Mouse (Mus musculus): Measurements from ENCODE around the gene Fos.

The Fos gene

DNA sequence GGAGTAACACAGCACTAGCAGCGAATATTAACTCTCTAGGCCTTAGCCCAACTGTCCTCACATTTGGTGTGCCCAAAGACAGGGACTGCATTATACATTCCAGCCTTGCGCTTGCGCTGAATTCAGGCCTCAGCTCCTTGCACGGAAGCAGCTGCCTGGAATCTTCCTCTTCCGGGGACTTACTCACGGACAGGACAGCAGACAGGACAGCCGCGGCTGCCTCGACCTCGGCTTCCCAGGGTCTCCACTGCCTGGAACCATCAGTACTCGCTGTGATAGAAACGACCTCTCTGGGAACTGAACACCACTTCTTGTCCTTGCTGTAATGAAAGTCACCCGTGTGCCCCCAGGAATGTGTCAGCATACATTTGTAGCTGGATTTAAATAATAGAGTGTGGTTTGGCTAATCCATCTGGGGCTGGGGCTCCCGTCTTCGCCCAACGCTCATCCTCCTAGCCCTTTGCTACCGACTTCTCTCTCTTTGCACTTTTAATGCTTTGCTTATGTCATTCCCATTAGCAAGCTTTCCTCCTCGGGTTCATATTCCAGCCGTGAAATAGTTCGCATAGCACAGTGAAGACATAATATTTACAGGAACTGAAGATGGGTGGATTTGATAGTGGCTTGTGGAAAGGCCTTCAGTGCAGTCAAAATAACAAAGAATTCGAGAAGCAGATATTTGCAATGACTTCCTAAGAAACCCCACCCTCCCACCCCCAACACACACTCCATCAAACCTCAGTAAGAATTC lies 11.6 kb upstream of the Fos start:
- no peak for DNase-seq (ENCODE audit: inconsistent age in 2 of 2, low spot score in 1 of 2)

DNA sequence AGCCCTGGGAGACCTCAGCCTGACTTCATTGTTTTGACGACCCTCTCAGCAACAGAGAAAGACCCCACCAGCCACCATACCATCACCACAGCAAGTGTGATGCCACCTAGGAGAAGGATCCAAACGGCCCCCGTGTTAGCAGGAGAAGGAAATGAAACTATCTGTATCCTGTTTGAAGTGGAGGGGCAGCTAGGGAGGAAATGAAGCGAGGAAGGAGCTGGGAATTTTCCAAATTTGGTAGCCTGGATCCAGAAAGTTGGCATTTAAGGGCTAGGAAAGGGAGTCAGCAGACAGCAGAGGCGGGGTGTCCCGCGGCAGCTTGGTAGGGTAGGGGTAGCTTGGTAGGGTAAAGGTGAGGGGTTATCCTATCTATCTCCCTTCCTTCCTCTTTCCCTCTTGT lies 10.9 kb upstream of the Fos start:
- DNase-seq (ENCODE audit: inconsistent age in 2 of 2, low spot score in 1 of 2) = peak; percentile 14 to 50

DNA sequence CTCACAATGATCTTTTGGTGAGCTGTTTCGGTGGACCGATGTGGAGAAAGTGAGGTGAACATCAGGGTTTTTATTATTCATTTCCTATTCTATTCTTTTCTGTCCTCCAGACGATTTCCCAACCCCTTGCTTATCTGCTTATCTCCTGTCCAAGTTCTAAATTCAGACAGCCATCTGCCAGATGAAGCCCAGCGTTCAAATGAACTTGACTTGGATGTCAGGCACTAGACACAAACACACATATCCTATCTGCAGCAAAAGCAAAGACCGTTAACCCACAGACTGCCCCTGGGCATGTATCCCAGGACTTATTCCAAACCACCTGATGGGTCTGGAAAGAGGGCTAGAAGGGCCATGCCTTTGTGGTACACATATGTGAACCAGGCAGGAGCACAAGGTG lies 9.3 kb upstream of the Fos start:
- DNase-seq (ENCODE audit: inconsistent age in 2 of 2, low spot score in 1 of 2) = peak; percentile 12 to 57

DNA sequence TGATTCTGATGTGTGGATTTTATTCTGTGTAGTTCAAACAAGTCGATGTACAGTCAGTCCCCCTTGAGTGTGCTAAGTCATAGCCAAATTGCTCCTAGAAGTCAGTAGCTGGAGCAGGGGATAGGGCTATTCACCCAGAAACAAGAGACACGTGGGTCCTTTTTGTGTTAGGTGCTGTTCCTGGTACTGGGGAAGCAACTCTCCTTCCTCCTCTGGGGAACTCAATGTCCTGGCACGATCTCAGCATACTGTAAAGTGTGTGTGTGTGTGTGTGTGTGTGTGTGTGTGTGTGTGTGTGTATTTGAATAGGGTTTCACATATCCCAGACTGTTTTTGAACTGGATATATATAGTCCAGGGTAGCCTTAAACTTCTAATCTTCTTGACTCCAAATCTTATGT lies 8.8 kb upstream of the Fos start:
- DNase-seq (ENCODE audit: inconsistent age in 2 of 2, low spot score in 1 of 2) = peak in 1 of 2 experiments; percentile 32

DNA sequence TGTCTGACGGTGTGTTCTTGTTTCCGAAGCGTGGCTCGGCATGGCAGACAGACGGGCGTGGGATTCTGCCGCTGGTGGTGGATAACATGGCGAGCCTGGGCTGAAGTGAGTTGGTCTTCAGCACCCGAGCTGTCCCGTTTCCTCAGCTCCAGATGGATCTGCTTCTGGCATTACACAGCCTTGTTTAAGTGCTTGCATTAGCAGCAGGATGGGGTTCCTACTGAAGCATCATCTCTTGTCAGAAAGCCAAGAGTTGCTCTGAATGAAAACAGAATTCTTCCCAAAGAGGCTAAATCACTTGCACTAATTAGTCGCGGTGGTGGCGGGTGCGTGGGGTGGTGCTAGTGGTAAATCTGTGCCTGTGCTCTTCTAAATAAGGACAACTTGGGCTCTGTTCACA lies 5.8 kb upstream of the Fos start:
- DNase-seq (ENCODE audit: inconsistent age in 2 of 2, low spot score in 1 of 2) = peak; percentile 13 to 33

DNA sequence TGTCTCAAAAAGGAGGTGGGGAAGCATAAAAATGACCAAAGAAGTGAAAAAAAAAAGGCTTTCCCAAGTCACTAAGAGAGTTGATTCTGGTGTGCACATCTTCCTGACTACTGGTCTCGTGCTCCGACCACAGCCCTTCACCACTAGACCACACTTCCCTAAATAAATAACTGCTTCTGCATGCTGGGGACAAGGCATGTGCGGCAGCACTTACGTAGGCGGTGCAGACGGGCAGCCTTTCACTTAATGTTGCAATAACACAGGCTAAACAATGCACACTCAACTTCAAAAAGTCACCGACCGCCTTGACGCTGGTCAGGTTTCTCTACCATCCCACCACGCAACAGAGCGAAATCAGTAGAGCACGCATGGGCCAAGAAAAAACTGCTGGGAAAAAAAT lies 5.0 kb upstream of the Fos start:
- DNase-seq (ENCODE audit: inconsistent age in 2 of 2, low spot score in 1 of 2) = peak; percentile 33 to 60

DNA sequence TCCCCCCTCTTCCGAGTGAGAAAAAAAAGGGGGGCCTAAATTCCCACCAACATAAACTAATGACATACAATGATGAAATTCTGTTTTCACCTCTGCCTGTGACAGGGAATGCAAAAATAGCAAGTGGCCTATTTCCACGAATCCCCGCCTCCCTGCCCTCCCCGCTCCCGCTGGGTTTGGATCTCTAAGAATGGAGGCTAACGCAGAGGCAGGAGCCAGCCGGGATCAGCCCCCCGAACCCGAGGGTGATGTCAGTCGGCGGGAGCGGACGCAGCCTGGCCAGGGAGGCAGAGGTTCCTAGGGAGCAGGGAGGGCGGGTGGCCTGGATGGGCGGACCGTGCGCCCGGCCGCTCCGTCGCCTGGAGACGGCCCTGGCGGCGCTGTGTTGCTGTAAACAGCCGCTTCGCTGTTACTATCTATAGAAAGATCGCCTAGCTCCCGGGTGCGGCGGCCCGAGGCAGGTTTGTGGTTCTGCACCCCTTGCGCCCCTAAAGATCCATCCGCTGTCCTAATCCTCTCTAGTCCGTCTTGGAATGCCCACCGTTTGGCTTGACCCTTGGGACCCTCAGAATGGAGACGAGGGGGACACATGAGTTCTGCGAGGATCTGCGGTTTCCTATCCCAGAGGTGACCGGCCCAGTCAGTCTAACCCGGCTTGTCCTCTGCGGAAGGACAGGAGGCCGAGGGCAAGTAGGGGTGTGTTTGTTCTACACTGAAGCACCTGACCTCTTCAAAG lies 1.6 kb upstream of the Fos start:
- DNase-seq (ENCODE audit: inconsistent age in 2 of 2, low spot score in 1 of 2) = peak; percentile 89 to 96

DNA sequence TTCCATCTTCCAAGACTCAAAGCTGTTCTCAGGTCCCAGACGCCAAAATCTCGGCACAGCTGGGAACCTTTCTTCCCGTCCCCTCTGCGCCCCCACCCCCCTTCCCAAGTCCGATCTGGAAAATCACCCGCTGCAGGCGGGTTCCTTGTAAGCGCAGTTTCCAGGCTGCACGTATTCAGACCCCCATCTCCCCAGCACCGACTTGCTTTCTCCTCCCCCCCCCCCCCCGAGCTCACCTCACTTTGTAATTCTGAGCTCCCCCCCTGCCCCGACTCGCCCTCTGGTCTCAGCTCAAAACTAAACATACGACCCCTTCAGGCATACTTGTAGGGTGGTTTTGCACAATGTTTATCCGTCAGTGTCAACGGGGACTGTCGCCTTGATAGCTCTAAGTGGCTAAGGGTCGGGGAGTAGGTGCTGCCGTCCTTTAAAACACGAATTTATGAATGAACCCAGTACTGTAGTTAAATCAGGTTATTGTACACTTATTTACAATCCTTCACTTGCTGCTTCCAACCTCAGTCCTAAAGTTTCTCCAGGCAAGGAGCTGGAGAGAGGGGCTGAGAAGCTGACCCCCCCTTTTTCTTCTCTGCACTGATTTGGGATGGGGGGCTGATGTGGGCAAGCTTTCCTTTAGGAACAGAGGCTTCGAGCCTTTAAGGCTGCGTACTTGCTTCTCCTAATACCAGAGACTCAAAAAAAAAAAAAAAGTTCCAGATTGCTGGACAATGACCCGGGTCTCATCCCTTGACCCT lies 857 bp upstream of the Fos start:
- DNase-seq (ENCODE audit: inconsistent age in 2 of 2, low spot score in 1 of 2) = no peak

DNA sequence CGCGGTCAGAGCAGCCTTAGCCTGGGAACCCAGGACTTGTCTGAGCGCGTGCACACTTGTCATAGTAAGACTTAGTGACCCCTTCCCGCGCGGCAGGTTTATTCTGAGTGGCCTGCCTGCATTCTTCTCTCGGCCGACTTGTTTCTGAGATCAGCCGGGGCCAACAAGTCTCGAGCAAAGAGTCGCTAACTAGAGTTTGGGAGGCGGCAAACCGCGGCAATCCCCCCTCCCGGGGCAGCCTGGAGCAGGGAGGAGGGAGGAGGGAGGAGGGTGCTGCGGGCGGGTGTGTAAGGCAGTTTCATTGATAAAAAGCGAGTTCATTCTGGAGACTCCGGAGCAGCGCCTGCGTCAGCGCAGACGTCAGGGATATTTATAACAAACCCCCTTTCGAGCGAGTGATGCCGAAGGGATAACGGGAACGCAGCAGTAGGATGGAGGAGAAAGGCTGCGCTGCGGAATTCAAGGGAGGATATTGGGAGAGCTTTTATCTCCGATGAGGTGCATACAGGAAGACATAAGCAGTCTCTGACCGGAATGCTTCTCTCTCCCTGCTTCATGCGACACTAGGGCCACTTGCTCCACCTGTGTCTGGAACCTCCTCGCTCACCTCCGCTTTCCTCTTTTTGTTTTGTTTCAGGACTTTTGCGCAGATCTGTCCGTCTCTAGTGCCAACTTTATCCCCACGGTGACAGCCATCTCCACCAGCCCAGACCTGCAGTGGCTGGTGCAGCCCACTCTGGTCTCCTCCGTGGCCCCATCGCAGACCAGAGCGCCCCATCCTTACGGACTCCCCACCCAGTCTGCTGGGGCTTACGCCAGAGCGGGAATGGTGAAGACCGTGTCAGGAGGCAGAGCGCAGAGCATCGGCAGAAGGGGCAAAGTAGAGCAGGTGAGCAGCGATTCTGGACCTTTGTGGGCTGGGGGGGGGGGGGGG lies 875 bp downstream of the Fos start:
- DNase-seq (ENCODE audit: inconsistent age in 2 of 2, low spot score in 1 of 2) = peak; percentile 79 to 90

DNA sequence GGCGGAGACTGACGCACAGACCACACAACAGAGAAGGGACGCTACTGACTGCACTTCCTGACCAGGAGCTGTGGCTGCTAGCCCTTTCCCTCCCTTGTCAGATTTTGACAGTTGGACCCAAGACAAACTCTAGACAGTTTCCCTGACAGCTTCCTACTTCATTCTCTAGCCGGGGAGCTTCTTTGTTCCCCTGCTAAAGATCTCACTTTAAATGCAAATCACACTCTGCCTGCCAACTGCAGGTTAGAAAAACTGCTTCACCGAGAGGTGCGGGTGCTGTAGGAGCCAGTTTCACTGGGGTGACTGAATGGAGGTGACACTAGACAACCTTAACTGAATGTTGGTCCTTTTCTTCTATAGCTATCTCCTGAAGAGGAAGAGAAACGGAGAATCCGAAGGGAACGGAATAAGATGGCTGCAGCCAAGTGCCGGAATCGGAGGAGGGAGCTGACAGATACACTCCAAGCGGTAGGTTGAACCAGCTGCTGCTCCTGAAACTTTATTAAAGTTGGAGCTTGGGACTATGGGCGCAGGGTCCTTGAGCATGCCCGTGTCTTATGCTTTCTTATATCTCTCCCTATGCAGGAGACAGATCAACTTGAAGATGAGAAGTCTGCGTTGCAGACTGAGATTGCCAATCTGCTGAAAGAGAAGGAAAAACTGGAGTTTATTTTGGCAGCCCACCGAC lies 1.7 kb downstream of the Fos start:
- DNase-seq (ENCODE audit: inconsistent age in 2 of 2, low spot score in 1 of 2) = peak; percentile 9 to 58

DNA sequence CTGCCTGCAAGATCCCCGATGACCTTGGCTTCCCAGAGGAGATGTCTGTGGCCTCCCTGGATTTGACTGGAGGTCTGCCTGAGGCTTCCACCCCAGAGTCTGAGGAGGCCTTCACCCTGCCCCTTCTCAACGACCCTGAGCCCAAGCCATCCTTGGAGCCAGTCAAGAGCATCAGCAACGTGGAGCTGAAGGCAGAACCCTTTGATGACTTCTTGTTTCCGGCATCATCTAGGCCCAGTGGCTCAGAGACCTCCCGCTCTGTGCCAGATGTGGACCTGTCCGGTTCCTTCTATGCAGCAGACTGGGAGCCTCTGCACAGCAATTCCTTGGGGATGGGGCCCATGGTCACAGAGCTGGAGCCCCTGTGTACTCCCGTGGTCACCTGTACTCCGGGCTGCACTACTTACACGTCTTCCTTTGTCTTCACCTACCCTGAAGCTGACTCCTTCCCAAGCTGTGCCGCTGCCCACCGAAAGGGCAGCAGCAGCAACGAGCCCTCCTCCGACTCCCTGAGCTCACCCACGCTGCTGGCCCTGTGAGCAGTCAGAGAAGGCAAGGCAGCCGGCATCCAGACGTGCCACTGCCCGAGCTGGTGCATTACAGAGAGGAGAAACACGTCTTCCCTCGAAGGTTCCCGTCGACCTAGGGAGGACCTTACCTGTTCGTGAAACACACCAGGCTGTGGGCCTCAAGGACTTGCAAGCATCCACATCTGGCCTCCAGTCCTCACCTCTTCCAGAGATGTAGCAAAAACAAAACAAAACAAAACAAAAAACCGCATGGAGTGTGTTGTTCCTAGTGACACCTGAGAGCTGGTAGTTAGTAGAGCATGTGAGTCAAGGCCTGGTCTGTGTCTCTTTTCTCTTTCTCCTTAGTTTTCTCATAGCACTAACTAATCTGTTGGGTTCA lies 2.5 kb downstream of the Fos start:
- DNase-seq (ENCODE audit: inconsistent age in 2 of 2, low spot score in 1 of 2) = peak; percentile 21 to 57

DNA sequence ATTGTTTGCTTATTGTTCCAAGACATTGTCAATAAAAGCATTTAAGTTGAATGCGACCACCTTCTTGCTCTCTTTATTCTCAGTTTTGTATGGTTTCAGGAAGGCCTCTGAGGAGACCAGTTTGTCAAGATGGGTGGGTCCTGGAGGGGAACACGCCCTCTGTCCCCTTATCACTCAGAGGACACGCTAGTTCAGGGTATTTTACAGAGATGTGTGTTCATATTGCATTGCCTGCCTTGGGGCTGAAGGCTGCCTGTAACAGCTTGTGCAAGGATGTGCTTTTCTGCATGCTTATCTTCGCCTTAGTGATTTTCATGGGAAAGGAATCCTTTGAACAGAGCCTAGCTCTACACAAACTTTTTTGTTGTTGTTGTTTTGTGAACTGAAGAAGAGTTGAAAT lies 3.5 kb downstream of the Fos start:
- DNase-seq (ENCODE audit: inconsistent age in 2 of 2, low spot score in 1 of 2) = peak in 1 of 2 experiments; percentile 20

DNA sequence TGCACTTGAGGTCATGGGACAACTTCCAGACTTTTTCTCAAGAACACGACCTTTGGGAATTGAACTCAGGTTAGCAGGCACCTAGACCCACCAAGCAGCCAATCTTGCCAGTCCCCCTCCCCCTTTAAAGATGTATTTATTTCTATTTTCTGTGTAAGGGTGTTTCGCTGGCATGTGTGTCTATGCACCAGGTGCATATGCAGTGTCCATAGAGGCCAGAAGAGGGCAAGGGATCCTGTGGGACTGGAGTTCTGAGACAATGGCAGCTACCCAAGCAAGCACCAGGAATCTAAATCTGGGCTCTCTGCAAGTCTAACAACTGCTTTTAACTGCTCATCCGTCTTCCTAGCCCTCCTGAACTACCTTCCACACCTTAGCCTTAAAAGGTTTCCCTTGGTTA lies 4.1 kb downstream of the Fos start:
- peak in 1 of 2 experiments; percentile 19 for DNase-seq (ENCODE audit: inconsistent age in 2 of 2, low spot score in 1 of 2)

DNA sequence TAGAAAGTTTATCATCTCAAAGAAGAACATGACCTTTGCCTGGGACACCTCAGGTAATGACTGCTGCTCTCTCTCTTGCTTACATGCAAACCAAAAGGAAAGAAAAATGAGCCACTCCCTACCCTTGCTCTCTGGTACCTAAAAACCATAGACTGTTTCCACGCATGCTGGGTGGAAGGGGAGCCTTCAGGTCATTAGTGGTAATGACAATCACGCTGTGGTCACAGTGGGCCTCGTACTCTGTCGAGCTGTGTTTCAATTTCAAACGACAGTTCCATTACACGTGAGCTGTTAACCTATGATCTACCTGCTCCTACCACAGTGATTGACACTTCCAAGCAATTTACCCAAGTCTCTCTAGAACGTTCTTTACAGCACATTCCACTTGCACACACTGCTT lies 5.0 kb downstream of the Fos start:
- no peak for DNase-seq (ENCODE audit: inconsistent age in 2 of 2, low spot score in 1 of 2)

DNA sequence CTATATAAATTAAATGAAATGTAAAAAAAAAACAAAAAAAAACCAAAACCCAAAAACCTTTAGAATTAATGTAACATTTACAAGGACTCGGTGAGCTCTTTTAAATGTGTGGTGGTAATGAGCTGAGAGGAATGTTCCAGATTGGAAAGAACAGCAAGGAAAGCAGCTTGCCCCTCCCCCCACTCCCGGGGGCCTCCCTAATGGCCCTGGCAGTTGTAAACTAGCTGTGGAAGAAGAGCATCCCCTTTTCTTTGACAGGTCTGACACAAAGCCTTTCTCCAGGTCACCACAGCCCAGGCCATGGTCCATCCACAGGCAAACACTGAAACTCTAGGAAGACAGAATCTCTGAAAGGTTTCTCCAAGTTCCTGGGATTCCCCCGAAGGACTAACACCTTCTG lies 5.5 kb downstream of the Fos start:
- DNase-seq (ENCODE audit: inconsistent age in 2 of 2, low spot score in 1 of 2) = no peak

DNA sequence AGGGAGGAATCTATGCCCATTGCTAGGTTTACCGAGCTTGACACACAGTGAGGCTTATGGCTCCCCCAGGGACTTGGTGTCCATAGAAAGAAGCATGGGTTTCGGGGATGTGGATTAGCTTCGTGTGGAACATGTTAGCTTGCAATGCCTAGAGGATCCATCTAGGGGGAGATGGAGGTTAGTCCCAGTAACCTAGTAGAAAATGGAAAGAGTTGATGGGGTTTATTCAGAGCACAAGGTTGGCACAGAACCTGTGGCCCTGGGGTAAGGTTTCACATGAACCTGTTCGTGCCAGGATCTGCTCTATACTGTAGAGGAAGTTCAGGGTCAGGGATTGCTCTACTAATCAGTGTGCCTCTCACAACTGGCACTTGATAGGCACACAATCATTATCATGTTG lies 9.5 kb downstream of the Fos start:
- peak in 1 of 2 experiments; percentile 64 for DNase-seq (ENCODE audit: inconsistent age in 2 of 2, low spot score in 1 of 2)

DNA sequence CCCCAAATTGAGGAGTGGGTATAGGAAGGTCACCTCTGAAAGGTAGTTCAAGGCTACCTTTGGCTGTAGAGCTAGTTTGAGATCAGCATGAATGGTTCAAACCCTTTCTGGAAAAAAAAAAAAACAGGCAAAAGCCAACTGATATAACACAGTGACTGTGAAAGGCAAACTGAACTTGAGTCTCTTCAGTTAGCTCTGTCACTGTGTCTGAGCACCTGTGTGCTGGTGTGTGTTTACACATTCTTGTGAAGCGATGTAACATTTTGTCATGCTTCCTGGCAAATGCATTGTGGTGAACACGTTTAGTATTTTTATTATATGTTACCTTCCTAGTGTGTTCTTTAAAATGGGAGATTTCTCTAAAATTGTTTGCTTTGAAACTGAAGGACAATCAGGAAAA lies 11.0 kb downstream of the Fos start:
- DNase-seq (ENCODE audit: inconsistent age in 2 of 2, low spot score in 1 of 2) = no peak

DNA sequence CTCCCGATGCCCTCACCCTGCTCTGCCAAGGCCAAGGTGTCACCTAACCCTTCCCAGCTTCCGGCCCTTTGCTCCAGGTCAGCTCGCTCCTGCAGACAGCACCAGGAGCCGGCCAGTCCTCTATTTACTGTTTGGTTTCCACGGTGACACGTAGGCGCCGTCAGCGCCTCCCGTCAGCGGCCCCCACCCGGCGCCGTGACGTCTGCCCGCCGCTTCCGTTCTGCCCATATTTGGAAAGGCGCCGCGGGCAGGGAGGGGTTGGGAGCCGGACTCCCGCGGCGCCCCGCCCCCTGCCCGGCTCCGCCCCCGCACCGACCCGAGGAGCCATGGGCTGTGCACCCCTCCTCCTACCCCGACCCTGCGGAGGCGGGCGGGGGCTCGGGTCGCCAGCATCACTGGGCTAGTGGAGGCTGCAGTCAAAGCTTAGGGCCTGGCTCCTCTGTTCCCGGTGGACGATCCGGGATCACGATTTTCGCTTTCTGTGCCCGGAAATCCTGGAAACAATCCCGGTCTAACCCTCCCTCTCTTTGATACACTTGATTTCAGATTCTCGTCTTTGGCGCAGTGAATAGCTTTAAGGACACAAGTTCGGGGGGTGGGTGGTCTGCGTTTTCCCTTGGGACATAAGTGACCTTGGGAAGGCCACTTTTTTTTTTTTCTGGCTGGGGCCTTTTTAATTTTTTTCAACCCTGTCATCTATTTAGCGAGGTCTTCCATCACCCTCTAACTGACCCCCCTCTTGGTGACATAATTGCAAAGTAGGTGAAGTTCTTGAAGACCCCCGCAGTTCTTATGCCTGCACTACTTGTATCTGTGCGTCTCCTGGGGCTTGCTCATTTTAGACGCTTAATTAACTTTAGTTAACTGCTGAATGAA lies 12.4 kb downstream of the Fos start:
- DNase-seq (ENCODE audit: inconsistent age in 2 of 2, low spot score in 1 of 2) = peak; percentile 98 to 99

Measured in adrenal gland, adult (tissue).